ENCODE assay signal across 13 mouse cellular contexts in genomic region chr10:81553232-81553631, GRCm38 (mm10). TPM values are rescaled to one million over a fixed set of nuclear protein-coding genes. Genes with fewer than 3 reads are reported as not detected.
DNase-seq lines count a peak whose midpoint lies in the region; ATAC-seq and TF ChIP-seq lines count a peak whose summit lies in the region.
"Had no signal": no experiment of that assay in that cellular context is flagged by ENCODE, and none has a peak within 500 bp of the region (broad histone marks: within the 10 kb centered on the region; RNA-seq: fewer than 3 reads in every experiment).

No protein-coding gene starts in this region.

- no peak overlapping the region for H3K4me3 ChIP-seq in intestine, postnatal 0 days (ENCODE audit: low read depth, low read length)
- no peak overlapping the region for H3K4me3 ChIP-seq in intestine, embryonic 15.5 days (replicated peaks)
- no peak overlapping the region for H3K4me3 ChIP-seq in embryonic fibroblast, embryonic 13.5 days (ENCODE audit: insufficient read depth, low read length)
- H3K4me3 ChIP-seq in hindbrain, embryonic 14.5 days (replicated peaks; ENCODE audit: low read length), result no peak overlapping the region
- H3K4me3 ChIP-seq: liver, embryonic 13.5 days; myocyte had no signal

- no peaks in the 10 kb centered on the region for H3K9me3 ChIP-seq in intestine, postnatal 0 days (ENCODE audit: control insufficient read depth)
- no peaks in the 10 kb centered on the region for H3K9me3 ChIP-seq in intestine, embryonic 15.5 days
- no peaks in the 10 kb centered on the region for H3K9me3 ChIP-seq in hindbrain, embryonic 14.5 days (ENCODE audit: control insufficient read depth, low read length)
- H3K9me3 ChIP-seq: liver, embryonic 13.5 days had no signal

- no peak for ATAC-seq in intestine, postnatal 0 days
- no peak for ATAC-seq in intestine, embryonic 15.5 days
- no peak for ATAC-seq in hindbrain, embryonic 14.5 days (ENCODE audit: low FRiP score)

- no peaks in the 10 kb centered on the region for H3K27me3 ChIP-seq in intestine, postnatal 0 days (replicated peaks; ENCODE audit: control insufficient read depth, insufficient read depth, low read length)
- H3K27me3 ChIP-seq in intestine, embryonic 15.5 days (replicated peaks), result no peaks in the 10 kb centered on the region
- H3K27me3 ChIP-seq in hindbrain, embryonic 14.5 days (ENCODE audit: control insufficient read depth, insufficient read depth, low read length), result no peaks in the 10 kb centered on the region
- H3K27me3 ChIP-seq: liver, embryonic 13.5 days had no signal

- H3K4me2 ChIP-seq in intestine, postnatal 0 days (replicated peaks; ENCODE audit: low read depth), result no peak overlapping the region
- no peak overlapping the region for H3K4me2 ChIP-seq in intestine, embryonic 15.5 days (replicated peaks)
- no peak overlapping the region for H3K4me2 ChIP-seq in hindbrain, embryonic 14.5 days (replicated peaks)
- H3K4me2 ChIP-seq: liver, embryonic 13.5 days had no signal

- DNase-seq in thymus, postnatal 14 days, result peak; percentile 64
- DNase-seq in thymus, adult 18-20 months, result no peak
- no peak for DNase-seq in layer of hippocampus, adult 9-10 months (ENCODE audit: low spot score)
- no peak for DNase-seq in hindbrain, embryonic 14.5 days (ENCODE audit: low spot score)
- DNase-seq in kidney, postnatal 14 days, result no peak
- DNase-seq: adrenal gland, postnatal 10 days; heart, adult 11 months; kidney, adult 9 months; liver, embryonic 13.5 days had no signal

- TF ChIP-seq CTCF in intestine, postnatal 0 days (IDR thresholded peaks at IDR 0.05; ENCODE audit: low read depth), result peak; percentile 69
- TF ChIP-seq CTCF in embryonic fibroblast, embryonic 13.5 days (IDR thresholded peaks at IDR 0.05; ENCODE audit: borderline replicate concordance, insufficient read depth, low read length), result peak; percentile 66

- TF ChIP-seq POLR2A in embryonic fibroblast, embryonic 13.5 days (IDR thresholded peaks at IDR 0.05; ENCODE audit: low read depth, low read length), result no peak

- 0 out of 2 replicates have a peak, but pooled peaks cover 3% of the 10 kb centered on the region for H3K4me1 ChIP-seq in intestine, postnatal 0 days (replicated peaks; ENCODE audit: control insufficient read depth, insufficient read depth, low read length)
- H3K4me1 ChIP-seq in intestine, embryonic 15.5 days (replicated peaks), result peaks cover 6% of the 10 kb centered on the region
- no peaks in the 10 kb centered on the region for H3K4me1 ChIP-seq in embryonic fibroblast, embryonic 13.5 days (ENCODE audit: control insufficient read depth, insufficient read depth, low read length)
- no peaks in the 10 kb centered on the region for H3K4me1 ChIP-seq in hindbrain, embryonic 14.5 days (replicated peaks; ENCODE audit: control insufficient read depth, insufficient read depth, low read length)

- no peak overlapping the region for H3K9ac ChIP-seq in intestine, postnatal 0 days (ENCODE audit: low read depth, low read length)
- no peak overlapping the region for H3K9ac ChIP-seq in intestine, embryonic 15.5 days
- no peak overlapping the region for H3K9ac ChIP-seq in hindbrain, embryonic 14.5 days
- H3K9ac ChIP-seq: liver, embryonic 13.5 days had no signal

- no peak overlapping the region for H3K27ac ChIP-seq in intestine, postnatal 0 days (ENCODE audit: low read depth, low read length)
- H3K27ac ChIP-seq in intestine, embryonic 15.5 days, result no peak overlapping the region
- H3K27ac ChIP-seq in embryonic fibroblast, embryonic 13.5 days (ENCODE audit: insufficient read depth, low read length), result no peak overlapping the region
- no peak overlapping the region for H3K27ac ChIP-seq in hindbrain, embryonic 14.5 days
- H3K27ac ChIP-seq: liver, embryonic 13.5 days had no signal

- WGBS in intestine, postnatal 0 days, result 95% methylated on average over 5 of the region's 5 CpGs
- 91% methylated on average over 5 of the region's 5 CpGs for WGBS in intestine, embryonic 15.5 days
- WGBS in hindbrain, embryonic 14.5 days, result 86% methylated on average over 5 of the region's 5 CpGs

- no peaks in the 10 kb centered on the region for H3K36me3 ChIP-seq in intestine, postnatal 0 days (ENCODE audit: control insufficient read depth, insufficient read depth)
- H3K36me3 ChIP-seq in intestine, embryonic 15.5 days, result no peaks in the 10 kb centered on the region
- no peaks in the 10 kb centered on the region for H3K36me3 ChIP-seq in hindbrain, embryonic 14.5 days (replicated peaks; ENCODE audit: control insufficient read depth, insufficient read depth)
- H3K36me3 ChIP-seq: liver, embryonic 13.5 days had no signal

RNA-seq across cellular contexts. Expression of gene Aes, which starts 6.1 kb away (rescaled TPM):
- polyA plus RNA-seq in intestine, postnatal 0 days (2015; fragmentation: Nextera tagmentation; extraction: Ambion mirVana), result 528 and 536 TPM in 2 replicates
- 743 and 808 TPM in 2 replicates for polyA plus RNA-seq in intestine, embryonic 15.5 days (2015; fragmentation: Nextera tagmentation; extraction: Ambion mirVana)
- polyA plus RNA-seq in embryonic fibroblast, embryonic 13.5 days (2011; ENCODE audit: insufficient read length, low read depth, missing spikeins), result 354 and 424 TPM in 2 replicates
- 524 and 550 TPM in 2 replicates for polyA plus RNA-seq in hindbrain, embryonic 14.5 days (2014; fragmentation: Nextera tagmentation; extraction: Ambion mirVana)

RNA-seq across cellular contexts. Expression of gene Gna11, which starts 8.2 kb away (rescaled TPM):
- polyA plus RNA-seq in intestine, postnatal 0 days (2015; fragmentation: Nextera tagmentation; extraction: Ambion mirVana), result 188 and 195 TPM in 2 replicates
- 245 and 269 TPM in 2 replicates for polyA plus RNA-seq in intestine, embryonic 15.5 days (2015; fragmentation: Nextera tagmentation; extraction: Ambion mirVana)
- polyA plus RNA-seq in embryonic fibroblast, embryonic 13.5 days (2011; ENCODE audit: insufficient read length, low read depth, missing spikeins), result 64.4 and 66.3 TPM in 2 replicates
- 87.5 and 95.5 TPM in 2 replicates for polyA plus RNA-seq in hindbrain, embryonic 14.5 days (2014; fragmentation: Nextera tagmentation; extraction: Ambion mirVana)

RNA-seq across cellular contexts. Expression of gene Tle2, which starts 21.1 kb away (rescaled TPM):
- polyA plus RNA-seq in intestine, postnatal 0 days (2015; fragmentation: Nextera tagmentation; extraction: Ambion mirVana), result 3.0 and 5.2 TPM in 2 replicates
- 14.5 and 17.8 TPM in 2 replicates for polyA plus RNA-seq in intestine, embryonic 15.5 days (2015; fragmentation: Nextera tagmentation; extraction: Ambion mirVana)
- 22.4 and 25.7 TPM in 2 replicates for polyA plus RNA-seq in embryonic fibroblast, embryonic 13.5 days (2011; ENCODE audit: insufficient read length, low read depth, missing spikeins)
- 24.5 and 29.7 TPM in 2 replicates for polyA plus RNA-seq in hindbrain, embryonic 14.5 days (2014; fragmentation: Nextera tagmentation; extraction: Ambion mirVana)

RNA-seq across cellular contexts. Expression of gene Gna15, which starts 29.2 kb away (rescaled TPM):
- 0.64 and 0.78 TPM in 2 replicates for polyA plus RNA-seq in intestine, postnatal 0 days (2015; fragmentation: Nextera tagmentation; extraction: Ambion mirVana)
- polyA plus RNA-seq in intestine, embryonic 15.5 days (2015; fragmentation: Nextera tagmentation; extraction: Ambion mirVana), result 0.92 and 0.97 TPM in 2 replicates
- 0.83 TPM in 1 of 2 replicates, not detected in the other for polyA plus RNA-seq in embryonic fibroblast, embryonic 13.5 days (2011; ENCODE audit: insufficient read length, low read depth, missing spikeins)
- polyA plus RNA-seq in hindbrain, embryonic 14.5 days (2014; fragmentation: Nextera tagmentation; extraction: Ambion mirVana), result 1.1 and 1.2 TPM in 2 replicates
- polyA plus RNA-seq: myocyte had no signal

RNA-seq across cellular contexts. Expression of gene Tle6, which starts 47.6 kb away (rescaled TPM):
- 3.9 and 4.2 TPM in 2 replicates for polyA plus RNA-seq in intestine, postnatal 0 days (2015; fragmentation: Nextera tagmentation; extraction: Ambion mirVana)
- 19.9 and 26.0 TPM in 2 replicates for polyA plus RNA-seq in intestine, embryonic 15.5 days (2015; fragmentation: Nextera tagmentation; extraction: Ambion mirVana)
- polyA plus RNA-seq in embryonic fibroblast, embryonic 13.5 days (2011; ENCODE audit: insufficient read length, low read depth, missing spikeins), result 16.5 and 26.4 TPM in 2 replicates
- 4.2 and 4.8 TPM in 2 replicates for polyA plus RNA-seq in hindbrain, embryonic 14.5 days (2014; fragmentation: Nextera tagmentation; extraction: Ambion mirVana)
